Mouse (Mus musculus) heart, embryonic 16.5 days (tissue): ENCODE measurements at regions not wholly inside any gene's neighbourhood (a gene's known extent, or its start where the extent isn't known, plus 50 kb on each side); places are given as distances from the start of the nearest gene placed in this dataset.
A peak's percentile ranks its signal among the peaks of the same experiment; 100 is the strongest.
"Not testable (repeated sequence)": the region's sequence is repeated elsewhere in the genome, so short reads cannot be mapped to it uniquely, and the experiment has no call there.

Experiments
- ATAC-seq: fragments of 200-750 bp; cut with Nextera tagmentation; replicated peaks from 2 replicates; pipeline ENCODE4 v1.8.0; 2017; ENCODE audit warnings: moderate number of reproducible peaks; ENCODE audit not compliant: insufficient read depth, low FRiP score; ENCODE audit errors: extremely low read depth
- H3K27ac ChIP-seq: fragments of 300-500 bp; sonication (generic); 2 replicates; pipeline ENCODE4 v1.5.1; 2014; ENCODE audit warnings: mild to moderate bottlenecking, low read length, control low read depth, moderate library complexity
- H3K27me3 ChIP-seq: fragments of 300-500 bp; sonication (generic); 2 replicates; pipeline ENCODE4 v1.6.1; 2014; ENCODE audit warnings: low read length, mixed read lengths; ENCODE audit not compliant: control insufficient read depth, insufficient read depth
- H3K36me3 ChIP-seq: fragments of 300-500 bp; sonication (generic); 2 replicates; pipeline ENCODE4 v1.6.1; 2014; ENCODE audit not compliant: control insufficient read depth, insufficient read depth
- H3K4me1 ChIP-seq: fragments of 300-500 bp; sonication (generic); 2 replicates; pipeline ENCODE4 v1.6.1; 2014; ENCODE audit warnings: low read length, mixed read lengths; ENCODE audit not compliant: control insufficient read depth, insufficient read depth
- H3K4me2 ChIP-seq: fragments of 300-500 bp; sonication (generic); 2 replicates; pipeline ENCODE4 v1.6.1; 2014; ENCODE audit warnings: low read depth, mild to moderate bottlenecking, control low read depth, low read length
- H3K4me3 ChIP-seq: fragments of 300-500 bp; sonication (generic); 2 replicates; pipeline ENCODE4 v1.5.1; 2014; ENCODE audit warnings: mild to moderate bottlenecking, control low read depth, low read length
- H3K9ac ChIP-seq: fragments of 300-500 bp; sonication (generic); 2 replicates; pipeline ENCODE4 v1.6.1; 2014; ENCODE audit warnings: low read length, control low read depth
- H3K9me3 ChIP-seq: fragments of 300-500 bp; sonication (generic); replicated peaks from 2 replicates; pipeline ENCODE4 v1.6.1; 2016; ENCODE audit warnings: low read length; ENCODE audit not compliant: control insufficient read depth
- WGBS: fragments of 180-500 bp; shearing (Covaris S2); extraction: QIAGEN DNeasy Blood & Tissue Kit; methylation state at CpG from one replicate; pipeline ENCODE4 v1.1.7; 2014; 5-methylcytosine and 5-hydroxymethylcytosine counted together

DNA sequence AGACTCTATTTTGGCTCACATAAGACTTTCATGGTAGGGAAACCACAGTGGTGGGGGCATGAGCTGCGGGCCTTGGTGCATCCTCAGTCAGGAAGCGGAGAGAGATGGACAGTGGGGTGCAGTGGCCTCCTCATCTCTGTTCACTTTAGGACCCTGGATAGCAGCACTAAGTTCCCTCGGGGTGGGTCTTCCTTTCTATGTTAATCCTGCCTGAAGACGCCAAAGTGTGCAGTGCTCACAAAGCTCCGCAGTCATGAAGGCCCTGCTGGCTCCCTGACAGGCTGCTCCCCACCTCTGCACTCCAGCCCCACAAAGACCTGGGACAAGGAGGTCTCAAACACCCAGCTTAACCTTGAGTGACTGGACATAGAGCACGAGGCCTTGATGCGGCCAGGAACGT is 56.8 kb downstream of the Sox1 start:
- ATAC-seq, result no peak
- Histone ChIP-seq H3K36me3 (no peaks in the 10 kb centered on the region), H3K4me3 (no peak overlapping the region), H3K4me2 (no peak overlapping the region), H3K27me3 (peaks cover 28% of the 10 kb centered on the region), H3K4me1 (no peaks in the 10 kb centered on the region), H3K9me3 (peaks cover 4% of the 10 kb centered on the region), H3K27ac (no peak overlapping the region), H3K9ac (no peak overlapping the region)
- WGBS, result 45% methylated on average over 8 of the region's 8 CpGs

GRCm38 (mm10) chr8:12455376-12455775 is 60.3 kb downstream of the Sox1 start:
- not testable (repeated sequence) for H3K4me1 ChIP-seq, H3K9me3 ChIP-seq, H3K4me2 ChIP-seq, H3K4me3 ChIP-seq, H3K27ac ChIP-seq, H3K36me3 ChIP-seq, ATAC-seq, H3K9ac ChIP-seq
- 82% methylated on average over 3 of the region's 3 CpGs for WGBS
- peaks cover 16% of the 10 kb centered on the region for H3K27me3 ChIP-seq

GRCm38 (mm10) chr8:12456326-12456725 is 61.2 kb downstream of the Sox1 start:
- H3K27ac ChIP-seq, result no peak overlapping the region
- no peak overlapping the region for H3K4me2 ChIP-seq
- H3K36me3 ChIP-seq, result no peaks in the 10 kb centered on the region
- WGBS, result 61% methylated on average over 1 of the region's 1 CpGs
- no peak for ATAC-seq
- no peaks in the 10 kb centered on the region for H3K9me3 ChIP-seq
- no peak overlapping the region for H3K4me3 ChIP-seq
- no peaks in the 10 kb centered on the region for H3K4me1 ChIP-seq
- no peak overlapping the region for H3K9ac ChIP-seq
- H3K27me3 ChIP-seq, result peaks cover 16% of the 10 kb centered on the region

GRCm38 (mm10) chr8:12457015-12457414 is 61.9 kb downstream of the Sox1 start:
- Histone ChIP-seq H3K36me3 (no peaks in the 10 kb centered on the region), H3K9ac (no peak overlapping the region), H3K9me3 (no peaks in the 10 kb centered on the region), H3K27ac (no peak overlapping the region), H3K4me2 (no peak overlapping the region), H3K4me3 (no peak overlapping the region), H3K4me1 (no peaks in the 10 kb centered on the region), H3K27me3 (peaks cover 15% of the 10 kb centered on the region)
- WGBS, result 62% methylated on average over 7 of the region's 7 CpGs
- no peak for ATAC-seq

DNA sequence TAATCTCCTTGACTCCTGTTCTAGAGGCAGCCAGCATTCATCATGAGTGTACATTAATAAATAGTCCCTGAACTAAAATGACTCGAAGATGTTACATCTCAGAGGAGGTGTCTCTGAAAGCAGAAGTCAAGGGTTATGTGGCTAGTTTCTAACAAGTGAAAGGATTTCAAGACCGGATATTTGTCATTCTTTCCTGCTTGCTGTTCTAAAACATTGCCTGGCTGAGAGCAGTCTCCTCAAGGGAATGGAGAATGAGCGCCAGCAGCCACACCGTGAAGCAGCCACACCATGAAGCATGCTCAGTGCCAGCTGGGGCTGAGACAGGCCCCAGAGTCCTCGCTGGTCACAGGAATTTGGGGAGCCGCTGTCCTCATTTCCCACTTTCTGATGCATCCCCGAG is 71.8 kb downstream of the Sox1 start:
- Histone ChIP-seq H3K4me2 (no peak overlapping the region), H3K4me3 (no peak overlapping the region), H3K27ac (no peak overlapping the region), H3K4me1 (no peaks in the 10 kb centered on the region), H3K27me3 (peaks cover 49% of the 10 kb centered on the region), H3K36me3 (no peaks in the 10 kb centered on the region), H3K9ac (no peak overlapping the region), H3K9me3 (no peaks in the 10 kb centered on the region)
- WGBS, result 65% methylated on average over 7 of the region's 7 CpGs
- no peak for ATAC-seq

- Histone ChIP-seq H3K27me3 (peaks cover 51% of the 10 kb centered on the region), H3K4me1 (no peaks in the 10 kb centered on the region), H3K4me3 (no peak overlapping the region), H3K4me2 (no peak overlapping the region), H3K9ac (no peak overlapping the region), H3K9me3 (no peaks in the 10 kb centered on the region), H3K27ac (no peak overlapping the region), H3K36me3 (no peaks in the 10 kb centered on the region)
- ATAC-seq, result no peak
- 73% methylated on average over 36 of the region's 36 CpGs for WGBS
Observed at GRCm38 (mm10) chr8:12467386-12468326, 72.6 kb downstream of the Sox1 start.

- no peak for ATAC-seq
- peak overlapping the region; percentile 48 for H3K4me3 ChIP-seq
- H3K9ac ChIP-seq, result peak overlapping the region; percentile 25; the same call in 1 of the 2 replicates
- H3K27me3 ChIP-seq, result peaks cover 61% of the 10 kb centered on the region
- H3K4me1 ChIP-seq, result no peaks in the 10 kb centered on the region
- peak overlapping the region; percentile 69 for H3K4me2 ChIP-seq
- peaks cover 2% of the 10 kb centered on the region; the same call in 1 of the 2 replicates for H3K9me3 ChIP-seq
- WGBS, result 12% methylated on average over 39 of the region's 39 CpGs
- no peak overlapping the region for H3K27ac ChIP-seq
- H3K36me3 ChIP-seq, result no peaks in the 10 kb centered on the region
Observed at GRCm38 (mm10) chr8:12477449-12478401, 82.6 kb downstream of the Sox1 start.

DNA sequence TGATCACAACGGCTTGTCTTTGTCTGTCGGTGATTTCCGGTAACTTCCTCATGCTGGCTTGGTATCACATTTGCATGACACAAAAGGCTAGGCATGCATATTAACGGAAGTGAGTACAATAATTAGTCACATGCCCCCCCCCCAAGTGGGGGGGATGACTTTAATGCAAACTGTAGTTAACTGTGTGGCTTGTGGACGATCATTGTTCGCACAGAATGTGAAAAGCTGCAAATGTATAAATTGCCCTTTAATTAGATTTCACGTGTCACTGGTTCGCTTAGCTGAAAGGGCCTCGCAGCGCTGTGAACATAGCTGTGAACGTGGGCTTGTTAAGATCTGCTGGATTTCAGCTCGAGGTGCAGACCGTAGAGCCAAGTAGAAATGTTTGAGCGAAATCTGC is 86.8 kb downstream of the Sox1 start:
- Histone ChIP-seq H3K9me3 (peaks cover 2% of the 10 kb centered on the region; the same call in 1 of the 2 replicates), H3K27ac (no peak overlapping the region), H3K4me1 (no peaks in the 10 kb centered on the region), H3K4me3 (no peak overlapping the region), H3K27me3 (peaks cover 47% of the 10 kb centered on the region), H3K9ac (no peak overlapping the region), H3K4me2 (no peak overlapping the region), H3K36me3 (no peaks in the 10 kb centered on the region)
- 81% methylated on average over 14 of the region's 14 CpGs for WGBS
- no peak for ATAC-seq

GRCm38 (mm10) chr8:12483551-12483950 is 88.5 kb downstream of the Sox1 start:
- no peak overlapping the region for H3K27ac ChIP-seq
- H3K27me3 ChIP-seq, result peaks cover 34% of the 10 kb centered on the region
- no peak overlapping the region for H3K4me3 ChIP-seq
- WGBS, result 69% methylated on average over 3 of the region's 3 CpGs
- H3K9ac ChIP-seq, result no peak overlapping the region
- H3K36me3 ChIP-seq, result no peaks in the 10 kb centered on the region
- no peaks in the 10 kb centered on the region for H3K4me1 ChIP-seq
- no peak for ATAC-seq
- no peak overlapping the region for H3K4me2 ChIP-seq
- no peaks in the 10 kb centered on the region for H3K9me3 ChIP-seq
